Mouse (Mus musculus) frontal cortex, postnatal 36 days (tissue): ENCODE results near the gene Hoxb3.

Source experiments
- DNase-seq, 2 experiments: peaks; one replicate each; pipeline ENCODE4 v3.0.0; 2022; ENCODE audit warnings: low spot score in 2 of 2

Hoxb3 gene

DNA sequence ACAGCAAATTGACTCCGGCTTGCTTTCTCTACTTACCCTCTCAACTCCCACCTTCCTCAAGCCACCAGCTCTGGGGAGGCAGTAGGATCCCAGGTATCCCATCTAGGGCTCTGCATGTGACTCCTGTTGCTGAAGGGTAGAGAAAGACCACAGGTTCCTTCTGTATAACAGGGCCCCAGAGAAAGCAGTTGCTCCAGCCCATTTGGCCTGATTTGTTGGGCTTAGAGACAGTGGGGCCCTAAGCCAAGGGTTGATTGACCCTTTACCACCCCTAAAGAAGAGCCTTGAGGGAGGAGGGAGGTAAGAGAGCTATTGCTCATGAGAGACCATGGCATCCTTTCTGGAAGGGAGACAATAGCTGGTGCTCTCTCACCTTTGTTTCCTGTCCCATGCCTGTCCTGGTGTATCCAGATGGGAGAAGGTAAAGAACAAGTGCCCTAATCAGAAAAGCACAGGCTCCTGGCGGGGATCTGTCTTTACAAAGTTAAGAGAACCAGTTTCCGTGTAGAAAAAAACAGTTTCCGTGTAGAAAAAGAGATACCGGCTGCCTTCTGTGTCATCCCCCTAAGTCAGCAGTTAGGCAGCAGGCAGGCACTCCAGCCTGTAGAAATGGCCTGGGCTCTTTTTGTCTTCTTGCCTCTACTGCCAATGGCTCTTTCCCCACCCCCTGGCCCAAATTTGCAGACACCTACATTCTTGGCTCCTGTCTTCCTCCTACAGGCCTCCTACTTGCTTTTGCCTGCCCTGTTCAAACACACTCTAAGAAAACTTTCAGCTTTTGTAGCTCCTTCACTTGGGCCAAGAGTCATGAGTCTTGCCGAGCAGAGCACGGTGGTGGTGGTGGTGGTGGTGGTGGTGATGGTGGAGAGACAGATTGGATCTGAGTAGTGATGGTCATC is 16.1 kb downstream of the Hoxb3 start:
- DNase-seq: no peak

GRCm38 (mm10) chr11:96340698-96341365 is 17.7 kb downstream of the Hoxb3 start:
- no peak for DNase-seq

GRCm38 (mm10) chr11:96341701-96342575 is 18.8 kb downstream of the Hoxb3 start:
- DNase-seq: no peak

- DNase-seq: no peak
Observed at GRCm38 (mm10) chr11:96342576-96342930, 19.4 kb downstream of the Hoxb3 start.

- no peak for DNase-seq
Observed at GRCm38 (mm10) chr11:96343206-96343745, 20.1 kb downstream of the Hoxb3 start.

- no peak for DNase-seq
Observed at GRCm38 (mm10) chr11:96344061-96344877, 21.1 kb downstream of the Hoxb3 start.

DNA sequence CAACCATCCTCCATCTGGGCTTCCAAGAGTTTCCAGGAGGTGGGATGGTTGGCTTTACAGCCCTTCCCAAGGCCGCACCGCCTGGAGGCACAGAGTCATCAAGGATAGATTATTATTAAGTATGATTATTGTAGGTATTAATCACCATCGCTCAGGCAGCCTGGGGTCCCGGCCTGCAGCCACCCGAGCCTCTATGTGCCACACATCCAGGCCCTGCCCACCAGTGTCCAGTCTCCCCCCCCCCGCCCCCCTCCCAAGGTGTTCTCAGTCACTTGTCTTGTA is 21.7 kb downstream of the Hoxb3 start:
- DNase-seq: no peak

GRCm38 (mm10) chr11:96345220-96345892 is 22.2 kb downstream of the Hoxb3 start:
- no peak for DNase-seq

GRCm38 (mm10) chr11:96345893-96346806 is 23.0 kb downstream of the Hoxb3 start:
- no peak for DNase-seq

DNA sequence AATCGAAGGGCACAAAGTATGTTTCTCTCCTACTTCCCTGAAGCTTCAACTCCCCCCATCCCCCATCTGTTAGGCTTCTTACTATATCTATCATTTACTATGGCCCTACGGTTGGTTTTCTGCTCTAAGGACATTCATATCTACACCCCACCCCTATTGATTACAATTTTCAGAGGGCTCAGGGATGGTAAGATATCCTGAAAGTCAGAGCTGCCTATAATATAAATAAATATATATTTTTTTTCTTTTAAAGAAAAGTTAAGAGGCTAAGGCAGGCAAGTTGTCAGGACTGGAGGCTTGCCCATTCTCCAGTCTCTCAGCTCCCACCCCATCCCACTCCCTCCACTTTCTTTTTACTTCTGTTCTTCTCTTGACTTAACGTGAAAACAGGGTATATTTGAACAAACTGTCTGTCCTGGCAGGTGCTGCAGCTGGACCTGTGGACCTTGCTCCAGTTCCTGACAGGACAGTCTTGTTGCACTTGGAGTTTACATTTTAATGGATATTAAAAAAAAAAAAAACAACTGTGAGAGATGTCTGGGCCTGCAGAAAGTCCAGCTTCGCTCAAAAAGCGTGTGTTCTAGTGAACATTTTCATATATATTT is 23.9 kb downstream of the Hoxb3 start:
- DNase-seq: no peak

DNA sequence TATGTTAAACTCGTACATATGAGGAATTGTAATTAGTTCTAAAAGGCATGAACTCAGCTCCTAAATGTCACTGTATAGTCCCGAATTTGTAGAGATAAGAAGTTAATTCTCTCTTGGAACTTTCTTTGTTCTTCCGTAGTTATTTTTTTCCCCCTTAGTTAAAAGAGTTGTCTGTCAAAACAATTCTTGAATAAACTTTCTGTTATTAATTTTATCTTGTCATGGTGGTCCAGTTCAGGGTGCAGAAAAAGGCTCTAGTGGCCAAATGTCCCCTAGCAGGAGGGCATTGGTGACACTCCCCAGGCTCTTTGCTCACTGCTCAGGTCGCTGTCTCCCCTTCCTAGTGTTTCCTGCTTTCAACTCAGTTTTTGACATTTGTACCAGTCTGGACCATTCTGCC is 24.6 kb downstream of the Hoxb3 start:
- no peak for DNase-seq

- DNase-seq: no peak
Observed at GRCm38 (mm10) chr11:96348141-96348928, 25.2 kb downstream of the Hoxb3 start.

DNA sequence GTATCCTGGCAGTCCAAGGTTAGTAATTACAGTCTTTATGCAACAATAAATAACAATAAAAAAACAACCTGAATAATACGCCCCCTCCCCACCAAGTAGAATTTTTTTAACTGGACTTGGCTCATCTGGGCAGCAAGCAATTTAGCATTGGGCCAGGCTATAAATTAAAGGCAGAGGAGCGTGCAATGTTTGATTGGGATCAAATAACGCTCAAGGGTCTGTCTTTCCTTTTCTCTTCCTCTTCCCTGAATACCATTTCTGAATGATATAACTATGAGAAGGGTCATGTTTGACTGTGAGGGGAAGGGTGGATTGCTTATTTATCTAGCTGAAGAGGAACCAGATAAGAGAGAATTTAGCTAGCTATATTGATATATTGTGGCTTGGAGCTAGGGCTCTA is 25.9 kb downstream of the Hoxb3 start:
- DNase-seq: no peak

- no peak for DNase-seq
Observed at GRCm38 (mm10) chr11:96349491-96350340, 26.6 kb downstream of the Hoxb3 start.

GRCm38 (mm10) chr11:96350341-96350624 is 27.2 kb downstream of the Hoxb3 start, which contains the start of gene Hoxb2:
TSS of gene Hoxb2 (plus strand) at chr11:96350525.
- DNase-seq: no peak

DNA sequence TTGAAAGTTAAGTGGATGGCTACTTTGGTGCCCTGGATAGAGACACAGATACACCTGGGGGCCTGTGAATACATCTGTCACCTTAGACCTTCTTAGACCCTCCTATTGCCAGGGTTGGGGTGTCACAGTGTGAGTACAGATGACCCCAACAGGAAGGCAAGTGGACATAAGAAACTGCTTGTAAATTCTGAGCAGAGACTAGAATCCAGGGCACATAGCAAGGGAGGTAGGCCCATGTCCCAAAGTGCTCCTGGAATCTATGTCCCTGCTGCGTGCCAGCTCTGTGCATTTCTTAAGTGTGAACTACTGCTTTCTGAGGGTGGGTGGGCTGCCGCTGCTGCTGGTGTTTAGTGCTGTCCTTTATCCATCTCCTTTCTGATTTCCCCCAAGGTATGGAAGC is 27.7 kb downstream of the Hoxb3 start:
- no peak for DNase-seq

GRCm38 (mm10) chr11:96351312-96351711 is 28.2 kb downstream of the Hoxb3 start:
- DNase-seq: no peak

GRCm38 (mm10) chr11:96351831-96352230 is 28.7 kb downstream of the Hoxb3 start:
- DNase-seq: no peak
